Mouse (Mus musculus) CH12.LX (cell line): ENCODE data around the gene Lta. TPM values are rescaled to one million over a fixed set of nuclear protein-coding genes. Genes with fewer than 3 reads are reported as not detected.

Experiments
- DNase-seq: peaks from one replicate; pipeline ENCODE4 v3.0.0-alpha.2; 2013; ENCODE audit errors: extremely low read depth
- H3K27ac ChIP-seq: 2 replicates; pipeline ENCODE4 v1.5.1; 2012; ENCODE audit warnings: low read depth, mild to moderate bottlenecking, control low read depth, moderate library complexity; ENCODE audit not compliant: insufficient read depth
- H3K27me3 ChIP-seq: replicated peaks from 2 replicates; pipeline ENCODE3; 2012; ENCODE audit warnings: inconsistent platforms
- H3K36me3 ChIP-seq, 2 experiments: replicated peaks in 1 of 2; 2 replicates each; pipeline versions ENCODE3 to v1.6.1; 2012; ENCODE audit warnings: inconsistent platforms in 1 of 2, low read length in 1 of 2, mild to moderate bottlenecking in 1 of 2, mixed read lengths in 1 of 2, moderate library complexity in 1 of 2; ENCODE audit not compliant: control insufficient read depth in 1 of 2, insufficient read depth in 1 of 2
- H3K4me1 ChIP-seq, 2 experiments: 2 replicates each; pipeline ENCODE4 v1.6.1; 2012; ENCODE audit warnings: inconsistent platforms in 1 of 2, moderate library complexity in 1 of 2; ENCODE audit not compliant: insufficient read depth in 2 of 2, control insufficient read depth in 1 of 2
- H3K4me2 ChIP-seq: 2 replicates; pipeline ENCODE4 v1.6.1; 2012; ENCODE audit warnings: low read depth, mild to moderate bottlenecking, control low read depth; ENCODE audit not compliant: poor library complexity, insufficient read depth, severe bottlenecking
- H3K4me3 ChIP-seq, 3 experiments: fragments of 150-350 bp in 1 of 3; sonication (generic) in 1 of 3; replicated peaks in 1 of 3; 2 replicates each; pipeline versions ENCODE3 to v1.5.1; 2011 to 2012; ENCODE audit warnings: low read depth in 2 of 3, low read length in 2 of 3, mild to moderate bottlenecking in 2 of 3, moderate library complexity in 2 of 3, control low read depth in 1 of 3, improper control_type of control experiment in 1 of 3, inconsistent platforms in 1 of 3, mixed read lengths in 1 of 3; ENCODE audit not compliant: poor library complexity in 1 of 3
- H3K79me2 ChIP-seq: replicated peaks from 2 replicates; pipeline ENCODE4 v1.6.1; 2012; ENCODE audit warnings: mild to moderate bottlenecking, moderate library complexity; ENCODE audit not compliant: control insufficient read depth, poor library complexity, insufficient read depth, severe bottlenecking; ENCODE audit errors: extremely low read depth
- H3K9ac ChIP-seq: 2 replicates; pipeline ENCODE4 v1.6.1; 2012; ENCODE audit warnings: low read depth, mild to moderate bottlenecking, control low read depth, moderate library complexity; ENCODE audit not compliant: insufficient read depth
- H3K9me3 ChIP-seq: replicated peaks from 2 replicates; pipeline ENCODE3; 2012; ENCODE audit warnings: low read length, inconsistent platforms, mixed read lengths
- BHLHE40 ChIP-seq: IDR thresholded peaks from 2 replicates; pipeline ENCODE4 v1.6.1; 2011; ENCODE audit warnings: mild to moderate bottlenecking, low read depth, low read length, improper control_type of control experiment
- CHD1 ChIP-seq: IDR thresholded peaks from 2 replicates; pipeline ENCODE4 v1.6.1; 2012; ENCODE audit warnings: low read depth, low read length, improper control_type of control experiment, inconsistent platforms
- CHD2 ChIP-seq: IDR thresholded peaks from 2 replicates; pipeline ENCODE4 v1.6.1; 2011; ENCODE audit warnings: low read length, improper control_type of control experiment
- CTCF ChIP-seq, 2 experiments: IDR thresholded peaks in 1 of 2; conservative IDR thresholded peaks in 1 of 2; 2 replicates each; pipeline ENCODE4 v1.5.1; 2011 to 2012; ENCODE audit warnings: low read depth in 2 of 2, low read length in 2 of 2, improper control_type of control experiment in 1 of 2, inconsistent platforms in 1 of 2, mild to moderate bottlenecking in 1 of 2, moderate library complexity in 1 of 2
- E2F4 ChIP-seq: IDR thresholded peaks from 2 replicates; pipeline ENCODE4 v1.6.1; 2011; ENCODE audit warnings: low read depth, low read length, improper control_type of control experiment; ENCODE audit not compliant: insufficient replicate concordance
- ELF1 ChIP-seq: IDR thresholded peaks from 2 replicates; pipeline ENCODE4 v1.6.1; 2014; ENCODE audit warnings: low read depth, mild to moderate bottlenecking, inconsistent platforms, low read length, improper control_type of control experiment
- EP300 ChIP-seq: IDR thresholded peaks from 2 replicates; pipeline ENCODE4 v1.6.1; 2011; ENCODE audit warnings: low read length, improper control_type of control experiment
- ETS1 ChIP-seq: conservative IDR thresholded peaks from 2 replicates; pipeline ENCODE4 v1.6.1; 2012; ENCODE audit warnings: low read depth, mild to moderate bottlenecking, inconsistent platforms, low read length, improper control_type of control experiment, moderate library complexity
- GABPA ChIP-seq: IDR thresholded peaks from 2 replicates; pipeline ENCODE4 v1.6.1; 2012; ENCODE audit warnings: low read depth, low read length, improper control_type of control experiment, inconsistent platforms; ENCODE audit not compliant: insufficient replicate concordance
- HCFC1 ChIP-seq: IDR thresholded peaks from 2 replicates; pipeline ENCODE4 v1.6.1; 2012; ENCODE audit warnings: low read depth, mild to moderate bottlenecking, inconsistent platforms, low read length, improper control_type of control experiment
- IRF4 ChIP-seq: IDR thresholded peaks from 2 replicates; pipeline ENCODE4 v1.6.1; 2014; ENCODE audit warnings: low read depth, mild to moderate bottlenecking, inconsistent platforms, low read length, improper control_type of control experiment
- JUN ChIP-seq: IDR thresholded peaks from 2 replicates; pipeline ENCODE4 v1.6.1; 2011; ENCODE audit warnings: low read depth, mild to moderate bottlenecking, low read length, improper control_type of control experiment, moderate library complexity; ENCODE audit not compliant: insufficient read depth
- JUND ChIP-seq: conservative IDR thresholded peaks from 2 replicates; pipeline ENCODE4 v1.6.1; 2011; ENCODE audit warnings: low read depth, low read length, improper control_type of control experiment
- KAT2A ChIP-seq: IDR thresholded peaks from 2 replicates; pipeline ENCODE4 v1.6.1; 2012; ENCODE audit warnings: low read length, improper control_type of control experiment, inconsistent platforms; ENCODE audit not compliant: insufficient replicate concordance
- MAFK ChIP-seq: IDR thresholded peaks from 2 replicates; pipeline ENCODE4 v1.6.1; 2011; ENCODE audit warnings: low read length, improper control_type of control experiment; ENCODE audit not compliant: insufficient replicate concordance
- MAX ChIP-seq: IDR thresholded peaks from 2 replicates; pipeline ENCODE4 v1.6.1; 2011; ENCODE audit warnings: low read length, improper control_type of control experiment
- MAZ ChIP-seq: IDR thresholded peaks from 2 replicates; pipeline ENCODE4 v1.6.1; 2012; ENCODE audit warnings: low read depth, mild to moderate bottlenecking, inconsistent platforms, low read length, improper control_type of control experiment, moderate library complexity
- MEF2A ChIP-seq: IDR thresholded peaks from 2 replicates; pipeline ENCODE4 v1.6.1; 2014; ENCODE audit warnings: low read depth, mild to moderate bottlenecking, inconsistent platforms, low read length, improper control_type of control experiment, borderline replicate concordance
- MXI1 ChIP-seq: IDR thresholded peaks from 2 replicates; pipeline ENCODE4 v1.6.1; 2011; ENCODE audit warnings: mild to moderate bottlenecking, low read depth, low read length, improper control_type of control experiment
- MYC ChIP-seq: IDR thresholded peaks from 2 replicates; pipeline ENCODE4 v1.6.1; 2011; ENCODE audit warnings: low read depth, mild to moderate bottlenecking, improper control_type of control experiment, low read length
- NELFE ChIP-seq: IDR thresholded peaks from 2 replicates; pipeline ENCODE4 v1.6.1; 2011; ENCODE audit warnings: low read depth, low read length, improper control_type of control experiment
- NRF1 ChIP-seq: IDR thresholded peaks from 2 replicates; pipeline ENCODE4 v1.6.1; 2014; ENCODE audit warnings: low read depth, mild to moderate bottlenecking, inconsistent platforms, low read length, improper control_type of control experiment, moderate library complexity
- PAX5 ChIP-seq: IDR thresholded peaks from 2 replicates; pipeline ENCODE4 v1.6.1; 2012; ENCODE audit warnings: low read length, inconsistent platforms, mixed read lengths
- POLR2A ChIP-seq: IDR thresholded peaks from 2 replicates; pipeline ENCODE4 v1.6.1; 2011; ENCODE audit warnings: low read depth, mild to moderate bottlenecking, improper control_type of control experiment, low read length
- POLR2AphosphoS2 ChIP-seq: IDR thresholded peaks from 2 replicates; pipeline ENCODE4 v1.6.1; 2011; ENCODE audit warnings: low read depth, low read length, improper control_type of control experiment
- RAD21 ChIP-seq: IDR thresholded peaks from 2 replicates; pipeline ENCODE4 v1.6.1; 2011; ENCODE audit warnings: low read depth, mild to moderate bottlenecking, low read length, improper control_type of control experiment, moderate library complexity
- RCOR1 ChIP-seq: conservative IDR thresholded peaks from 2 replicates; pipeline ENCODE4 v1.6.1; 2012; ENCODE audit warnings: low read depth, mild to moderate bottlenecking, inconsistent platforms, low read length, improper control_type of control experiment
- SIN3A ChIP-seq: IDR thresholded peaks from 2 replicates; pipeline ENCODE4 v1.6.1; 2012; ENCODE audit warnings: low read length, improper control_type of control experiment, inconsistent platforms
- SMC3 ChIP-seq: IDR thresholded peaks from 2 replicates; pipeline ENCODE4 v1.6.1; 2011; ENCODE audit warnings: low read depth, low read length, improper control_type of control experiment
- TBP ChIP-seq: conservative IDR thresholded peaks from 2 replicates; pipeline ENCODE4 v1.6.1; 2011; ENCODE audit warnings: low read depth, low read length, improper control_type of control experiment
- TCF12 ChIP-seq: IDR thresholded peaks from 2 replicates; pipeline ENCODE4 v1.6.1; 2014; ENCODE audit warnings: low read depth, mild to moderate bottlenecking, inconsistent platforms, low read length, improper control_type of control experiment
- UBTF ChIP-seq: IDR thresholded peaks from 2 replicates; pipeline ENCODE4 v1.6.1; 2012; ENCODE audit warnings: low read depth, mild to moderate bottlenecking, inconsistent platforms, low read length, improper control_type of control experiment, moderate library complexity
- USF1 ChIP-seq: IDR thresholded peaks from 2 replicates; pipeline ENCODE4 v1.6.1; 2014; ENCODE audit warnings: low read depth, mild to moderate bottlenecking, inconsistent platforms, low read length, improper control_type of control experiment
- USF2 ChIP-seq: conservative IDR thresholded peaks from 2 replicates; pipeline ENCODE4 v1.6.1; 2011; ENCODE audit warnings: low read depth, low read length, improper control_type of control experiment
- ZC3H11A ChIP-seq: IDR thresholded peaks from 2 replicates; pipeline ENCODE4 v1.6.1; 2012; ENCODE audit warnings: low read depth, mild to moderate bottlenecking, inconsistent platforms, low read length, improper control_type of control experiment
- ZKSCAN1 ChIP-seq: IDR thresholded peaks from 2 replicates; pipeline ENCODE4 v1.6.1; 2012; ENCODE audit warnings: low read depth, inconsistent platforms, low read length, improper control_type of control experiment, borderline replicate concordance
- ZMIZ1 ChIP-seq: IDR thresholded peaks from 2 replicates; pipeline ENCODE4 v1.6.1; 2012; ENCODE audit warnings: low read depth, mild to moderate bottlenecking, inconsistent platforms, low read length, improper control_type of control experiment
- ZNF384 ChIP-seq: IDR thresholded peaks from 2 replicates; pipeline ENCODE4 v1.6.1; 2012; ENCODE audit warnings: low read depth, low read length, improper control_type of control experiment, inconsistent platforms
- dilution Hi-C: fragments of 300-500 bp; cut with MboI; formaldehyde crosslinking; loops from 2 replicates; pipeline ENCODE4 v1.14.3; 2020; ENCODE audit warnings: low sequenced_read_pairs; ENCODE audit not compliant: extremely low pct_unique_long_range_greater_than_20kb, extremely low pct_ligation_motif_present
- in situ Hi-C: fragments of 300-500 bp; cut with MboI; formaldehyde crosslinking; loops from 3 replicates; pipeline ENCODE4 v1.14.3; 2019; ENCODE audit warnings: low sequenced_read_pairs, low pct_ligation_motif_present, low pct_unique_long_range_greater_than_20kb, mixed read lengths
- polyA plus RNA-seq: library from polyadenylated mRNA; unstranded; fragments of >175 nt; gene quantifications from 2 replicates; pipeline ENCODE4 v1.2.1, GENCODE M21; 2012; ENCODE audit warnings: low read depth; ENCODE audit not compliant: insufficient read length
- total RNA-seq, 2 experiments: library from RNA; depleted of rRNA; stranded (reverse); fragments of 300-350 nt in 1 of 2; fragments of >200 nt in 1 of 2; gene quantifications; 2 replicates each; pipeline ENCODE4 v1.2.3; 2012 to 2014

Gene Lta
- total and polyA plus RNA-seq, 3 experiments = 13.4 to 53.0 (median 19.6) TPM

- peaks cover 23 to 32% of the 10 kb centered on the region in 2 experiments for H3K36me3 ChIP-seq
- DNase-seq = peak; percentile 83
- H3K79me2 ChIP-seq = no peaks in the 10 kb centered on the region
- in situ Hi-C loops (no loop called here), dilution Hi-C loops (no loop called here)
- peaks cover 33 to 80% of the 10 kb centered on the region in 2 experiments for H3K4me1 ChIP-seq
- peak overlapping the region; percentile 92 for H3K27ac ChIP-seq
- TF ChIP-seq ZNF384 (no peak), RAD21 (no peak), UBTF (no peak; the same call in 1 of the 2 replicates), RCOR1 (peak; percentile 61; the same call in 1 of the 2 replicates), CHD1 (no peak), JUND (no peak), E2F4 (no peak), PAX5 (no peak), ETS1 (peak; percentile 85), USF1 (no peak; the same call in 1 of the 2 replicates), ZKSCAN1 (no peak), ZC3H11A (no peak), POLR2A (no peak), MYC (no peak; the same call in 1 of the 2 replicates), MXI1 (no peak), BHLHE40 (peak; percentile 78), ELF1 (no peak), MAZ (peak; percentile 37; the same call in 1 of the 2 replicates), IRF4 (peak; percentile 77), POLR2AphosphoS2 (no peak), KAT2A (0 out of 2 replicates have a peak, but pooled peaks have one; percentile 29), JUN (no peak), MAX (peak; percentile 43; the same call in 1 of the 2 replicates), EP300 (peak; percentile 56), HCFC1 (no peak), MEF2A (peak; percentile 79), ZMIZ1 (no peak), SIN3A (no peak; the same call in 1 of the 2 replicates), SMC3 (no peak; the same call in 1 of the 2 replicates), TBP (no peak), MAFK (peak; percentile 62; the same call in 1 of the 2 replicates), NELFE (no peak), CTCF (conservative IDR thresholded peaks at IDR 0.05 in 1 of 2, IDR thresholded peaks at IDR 0.05 in 1 of 2; ENCODE audit: low read depth in 2 of 2, low read length in 2 of 2) (no peak), CHD2 (peak; percentile 60), GABPA (no peak), USF2 (no peak), NRF1 (no peak), TCF12 (peak; percentile 64; the same call in 1 of the 2 replicates)
- no peaks in the 10 kb centered on the region for H3K9me3 ChIP-seq
- no peaks in the 10 kb centered on the region for H3K27me3 ChIP-seq
- peak overlapping the region in 1 of 3 experiments; percentile 19 for H3K4me3 ChIP-seq
- peak overlapping the region; percentile 87 for H3K4me2 ChIP-seq
- H3K9ac ChIP-seq = peak overlapping the region; percentile 41; the same call in 1 of the 2 replicates
Measured at GRCm38 (mm10) chr17:35218516-35219193, 13.5 kb upstream of the Lta start.
